Mouse (Mus musculus) layer of hippocampus, adult 6 months (tissue): ENCODE measurements around the gene Mrps7. TPM values are rescaled to one million over a fixed set of nuclear protein-coding genes. Genes with fewer than 3 reads are reported as not detected.

Source experiments
- long read RNA-seq, 2 experiments: library from polyadenylated mRNA; unstranded; transcript quantifications; one replicate each; pipeline ENCODE4 v2.0.0; 2019 to 2020
- polyA plus RNA-seq: library from polyadenylated mRNA; unstranded; fragments of <200 nt; fragmentation: Nextera tagmentation; gene quantifications from 2 replicates; pipeline ENCODE4 v1.2.3, GENCODE M21; 2021

Mrps7 gene
- 61.1 and 62.2 TPM in 2 replicates for polyA plus RNA-seq
- long read RNA-seq, experiment 1, transcript Mrps7-201 (5 exons, 1,962 nt), result major isoform, 121 of 142 reads
- long read RNA-seq, experiment 1, partial matches to known transcripts, result 9 of 142 reads
- long read RNA-seq, experiment 1, other reads (novel, unspliced or antisense), result 12 of 142 reads
- long read RNA-seq, experiment 2, transcript Mrps7-201 (5 exons, 1,962 nt), result major isoform, 143 of 176 reads
- long read RNA-seq, experiment 2, partial matches to known transcripts, result 10 of 176 reads
- long read RNA-seq, experiment 2, other reads (novel, unspliced or antisense), result 19 of 176 reads

GRCm38 (mm10) chr11:115603476-115604303, at the start of gene Mrps7, which contains the start of gene Gga3:
Gene Mrps7 (plus strand): TSS chr11:115603925.
Gene Gga3 (minus strand): TSS chr11:115604051.

GRCm38 (mm10) chr11:115564064-115564809, 39.5 kb upstream of the Mrps7 start, which contains the start of gene Nup85:
Gene Nup85 (plus strand): TSS chr11:115564434.

GRCm38 (mm10) chr11:115612410-115613137, 8.8 kb downstream of the Mrps7 start, which contains the start of gene Mif4gd:
Gene Mif4gd (minus strand): TSS chr11:115612969.

GRCm38 (mm10) chr11:115627705-115628464, 24.2 kb downstream of the Mrps7 start, which contains the start of gene Slc25a19:
Gene Slc25a19 (minus strand): TSS chr11:115628295.

Other genes with a start within 250 kb of the Mrps7 start
- gene Hid1, start 236.2 kb upstream of the Mrps7 start, polyA plus RNA-seq, result 61.2 and 65.4 TPM in 2 replicates
- gene Cdr2l, start 222.0 kb upstream of the Mrps7 start, polyA plus RNA-seq, result 5.2 and 6.9 TPM in 2 replicates
- 225 and 242 TPM in 2 replicates for gene Mrpl58, start 200.2 kb upstream of the Mrps7 start, polyA plus RNA-seq
- 1,701 and 1,807 TPM in 2 replicates for gene Atp5h, start 184.0 kb upstream of the Mrps7 start, polyA plus RNA-seq
- gene Kctd2, start 183.8 kb upstream of the Mrps7 start, polyA plus RNA-seq, result 8.3 and 8.7 TPM in 2 replicates
- not detected in 2 replicates for gene Trim80, start 163.4 kb upstream of the Mrps7 start, polyA plus RNA-seq
- gene Slc16a5, start 141.5 kb upstream of the Mrps7 start, polyA plus RNA-seq, result 0.09 and 0.11 TPM in 2 replicates
- 8.2 and 8.9 TPM in 2 replicates for gene Armc7, start 128.3 kb upstream of the Mrps7 start, polyA plus RNA-seq
- 133 and 141 TPM in 2 replicates for gene Nt5c, start 112.1 kb upstream of the Mrps7 start, polyA plus RNA-seq
- gene Jpt1, start 89.5 kb upstream of the Mrps7 start, polyA plus RNA-seq, result 276 and 280 TPM in 2 replicates
- 655 and 748 TPM in 2 replicates for gene Sumo2, start 67.6 kb upstream of the Mrps7 start, polyA plus RNA-seq
- 24.6 and 24.9 TPM in 2 replicates for gene Nup85, start 39.5 kb upstream of the Mrps7 start, polyA plus RNA-seq
- gene Gga3, start 126 bp downstream of the Mrps7 start, polyA plus RNA-seq, result 5.8 and 6.3 TPM in 2 replicates
- 25.6 and 28.9 TPM in 2 replicates for gene Mif4gd, start 9.0 kb downstream of the Mrps7 start, polyA plus RNA-seq
- 39.1 and 41.4 TPM in 2 replicates for gene Slc25a19, start 24.4 kb downstream of the Mrps7 start, polyA plus RNA-seq
- 18.7 and 19.3 TPM in 2 replicates for gene Grb2, start 104.7 kb downstream of the Mrps7 start, polyA plus RNA-seq
- gene Tmem94, start 161.5 kb downstream of the Mrps7 start, polyA plus RNA-seq, result 23.9 and 25.3 TPM in 2 replicates
- gene Caskin2, start 209.7 kb downstream of the Mrps7 start, polyA plus RNA-seq, result 12.0 and 17.7 TPM in 2 replicates
- 5.2 and 6.0 TPM in 2 replicates for gene Tsen54, start 210.8 kb downstream of the Mrps7 start, polyA plus RNA-seq
- gene Llgl2, start 220.1 kb downstream of the Mrps7 start, polyA plus RNA-seq, result 3.8 and 4.4 TPM in 2 replicates